Mouse (Mus musculus): Measurements from ENCODE around the gene Xrra1.

- no peak for TF ChIP-seq EP300 (IDR thresholded peaks at IDR 0.05)
- no peak for TF ChIP-seq CTCF (IDR thresholded peaks at IDR 0.05)
Observed at GRCm38 (mm10) chr7:99825511-99825910, 33.4 kb upstream of the Xrra1 start.
